Mouse (Mus musculus) intestine, embryonic 14.5 days (tissue): Measurements from ENCODE around the gene Cux1. TPM values are rescaled to one million over a fixed set of nuclear protein-coding genes. Genes with fewer than 3 reads are reported as not detected.

Experiments used
- ATAC-seq: fragments of 200-750 bp; cut with Nextera tagmentation; replicated peaks from 2 replicates; pipeline ENCODE4 v1.8.0; 2017; ENCODE audit warnings: low read depth, moderate number of reproducible peaks, moderate TSS enrichment, moderate library complexity; ENCODE audit not compliant: low FRiP score, low TSS enrichment
- DNase-seq: peaks from one replicate; pipeline ENCODE4 v3.0.0-alpha.2; 2018; ENCODE audit warnings: low spot score
- H3K27ac ChIP-seq: fragments of 300-500 bp; sonication (generic); 2 replicates; pipeline ENCODE4 v1.5.1; 2014; ENCODE audit warnings: low read depth, mild to moderate bottlenecking, control low read depth
- H3K27me3 ChIP-seq: fragments of 300-500 bp; sonication (generic); replicated peaks from 2 replicates; pipeline ENCODE4 v1.6.1; 2014; ENCODE audit warnings: low read length, control low read depth; ENCODE audit not compliant: control insufficient read depth, insufficient read depth
- H3K36me3 ChIP-seq: fragments of 300-500 bp; sonication (generic); 2 replicates; pipeline ENCODE4 v1.6.1; 2014; ENCODE audit warnings: low read length, control low read depth; ENCODE audit not compliant: control insufficient read depth, insufficient read depth
- H3K4me1 ChIP-seq: fragments of 300-500 bp; sonication (generic); replicated peaks from 2 replicates; pipeline ENCODE4 v1.6.1; 2014; ENCODE audit warnings: low read length, control low read depth, mixed read lengths; ENCODE audit not compliant: control insufficient read depth, insufficient read depth
- H3K4me2 ChIP-seq: fragments of 300-500 bp; sonication (generic); 2 replicates; pipeline ENCODE4 v1.6.1; 2014; ENCODE audit warnings: low read length
- H3K4me3 ChIP-seq: fragments of 300-500 bp; sonication (generic); 2 replicates; pipeline ENCODE4 v1.5.1; 2014; ENCODE audit warnings: low read depth, low read length, control low read depth, mixed read lengths
- H3K9ac ChIP-seq: fragments of 300-500 bp; sonication (generic); 2 replicates; pipeline ENCODE4 v1.6.1; 2014; ENCODE audit warnings: mild to moderate bottlenecking, low read length
- H3K9me3 ChIP-seq: fragments of 300-500 bp; sonication (generic); 2 replicates; pipeline ENCODE4 v1.6.1; 2016; ENCODE audit warnings: low read length, control low read depth; ENCODE audit not compliant: control insufficient read depth
- WGBS: fragments of 180-500 bp; shearing (Covaris S2); extraction: QIAGEN DNeasy Blood & Tissue Kit; methylation state at CpG from one replicate; pipeline ENCODE4 v1.1.7; 2014; 5-methylcytosine and 5-hydroxymethylcytosine counted together
- polyA plus RNA-seq: library from polyadenylated mRNA; unstranded; fragments of >200 nt; fragmentation: Nextera tagmentation; extraction: Ambion mirVana; gene quantifications from 2 replicates; pipeline ENCODE4 v1.2.1, GENCODE M21; 2014

Gene Cux1
- polyA plus RNA-seq, 1 experiment from 2014 or later: 72.7 TPM

GRCm38 (mm10) chr5:136495581-136495980, 71.7 kb downstream of the Cux1 start:
- WGBS: 84% methylated on average over 3 of the region's 3 CpGs
- Histone ChIP-seq H3K4me1 (peaks cover 7% of the 10 kb centered on the region; the same call in 1 of the 2 replicates), H3K4me3 (no peak overlapping the region), H3K36me3 (no peaks in the 10 kb centered on the region), H3K27me3 (no peaks in the 10 kb centered on the region), H3K9ac (no peak overlapping the region), H3K27ac (no peak overlapping the region), H3K4me2 (no peak overlapping the region), H3K9me3 (no peaks in the 10 kb centered on the region)
- DNase-seq (no peak), ATAC-seq (no peak)

GRCm38 (mm10) chr5:136494927-136495326, 72.4 kb downstream of the Cux1 start:
- no peaks in the 10 kb centered on the region for H3K36me3 ChIP-seq
- H3K9ac ChIP-seq: no peak overlapping the region
- no peak overlapping the region for H3K4me3 ChIP-seq
- DNase-seq: no peak
- H3K4me1 ChIP-seq: peaks cover under 1% of the 10 kb centered on the region; the same call in 1 of the 2 replicates
- no peak overlapping the region for H3K4me2 ChIP-seq
- no peaks in the 10 kb centered on the region for H3K27me3 ChIP-seq
- ATAC-seq: no peak
- 86% methylated on average over 7 of the region's 7 CpGs for WGBS
- H3K9me3 ChIP-seq: no peaks in the 10 kb centered on the region
- no peak overlapping the region for H3K27ac ChIP-seq

- Histone ChIP-seq H3K9ac (no peak overlapping the region), H3K9me3 (no peaks in the 10 kb centered on the region), H3K36me3 (no peaks in the 10 kb centered on the region), H3K4me1 (peaks cover 2% of the 10 kb centered on the region; the same call in 1 of the 2 replicates), H3K4me3 (no peak overlapping the region), H3K4me2 (no peak overlapping the region), H3K27ac (no peak overlapping the region), H3K27me3 (no peaks in the 10 kb centered on the region)
- WGBS: 78% methylated on average over 2 of the region's 2 CpGs
- DNase-seq: no peak
- ATAC-seq: no peak
Measured at GRCm38 (mm10) chr5:136494288-136494687, 73.0 kb downstream of the Cux1 start.

GRCm38 (mm10) chr5:136489450-136489849, 77.8 kb downstream of the Cux1 start:
- Histone ChIP-seq H3K36me3 (peaks cover 7% of the 10 kb centered on the region; the same call in 1 of the 2 replicates), H3K27me3 (no peaks in the 10 kb centered on the region), H3K4me3 (no peak overlapping the region), H3K27ac (no peak overlapping the region), H3K9me3 (no peaks in the 10 kb centered on the region), H3K4me1 (peaks cover 25% of the 10 kb centered on the region), H3K4me2 (no peak overlapping the region), H3K9ac (no peak overlapping the region)
- ATAC-seq (no peak), DNase-seq (no peak)
- WGBS: 46% methylated on average over 5 of the region's 5 CpGs

GRCm38 (mm10) chr5:136488721-136489120, 78.6 kb downstream of the Cux1 start:
- no peak for DNase-seq
- peaks cover 25% of the 10 kb centered on the region for H3K4me1 ChIP-seq
- no peak for ATAC-seq
- H3K36me3 ChIP-seq: peaks cover 14% of the 10 kb centered on the region; the same call in 1 of the 2 replicates
- WGBS: 82% methylated on average over 3 of the region's 3 CpGs
- no peaks in the 10 kb centered on the region for H3K9me3 ChIP-seq
- no peak overlapping the region for H3K9ac ChIP-seq
- H3K4me3 ChIP-seq: no peak overlapping the region
- no peaks in the 10 kb centered on the region for H3K27me3 ChIP-seq
- no peak overlapping the region for H3K27ac ChIP-seq
- no peak overlapping the region for H3K4me2 ChIP-seq

GRCm38 (mm10) chr5:136488223-136488622, 79.1 kb downstream of the Cux1 start:
- peaks cover 18% of the 10 kb centered on the region; the same call in 1 of the 2 replicates for H3K36me3 ChIP-seq
- WGBS: 32% methylated on average over 1 of the region's 1 CpGs
- H3K27me3 ChIP-seq: no peaks in the 10 kb centered on the region
- H3K27ac ChIP-seq: no peak overlapping the region
- DNase-seq (no peak), ATAC-seq (no peak)
- no peak overlapping the region for H3K4me2 ChIP-seq
- H3K9me3 ChIP-seq: no peaks in the 10 kb centered on the region
- H3K4me1 ChIP-seq: peaks cover 25% of the 10 kb centered on the region
- no peak overlapping the region for H3K9ac ChIP-seq
- no peak overlapping the region for H3K4me3 ChIP-seq

- no peak overlapping the region for H3K4me2 ChIP-seq
Measured at GRCm38 (mm10) chr5:136487397-136488093, 79.7 kb downstream of the Cux1 start.

GRCm38 (mm10) chr5:136486401-136486800, 80.9 kb downstream of the Cux1 start:
- Histone ChIP-seq H3K4me1 (peaks cover 25% of the 10 kb centered on the region), H3K4me2 (no peak overlapping the region), H3K27ac (no peak overlapping the region), H3K27me3 (no peaks in the 10 kb centered on the region), H3K4me3 (no peak overlapping the region), H3K36me3 (peaks cover 29% of the 10 kb centered on the region; the same call in 1 of the 2 replicates), H3K9ac (no peak overlapping the region), H3K9me3 (no peaks in the 10 kb centered on the region)
- DNase-seq (no peak), ATAC-seq (no peak)
- 95% methylated on average over 3 of the region's 3 CpGs for WGBS

More at GRCm38 (mm10) chr5:136487397-136488093, 79.7 kb downstream of the Cux1 start:
- peaks cover 23% of the 10 kb centered on the region; the same call in 1 of the 2 replicates for H3K36me3 ChIP-seq
- DNase-seq (no peak), ATAC-seq (no peak)
- WGBS: 30% methylated on average over 11 of the region's 11 CpGs
- H3K27ac ChIP-seq: no peak overlapping the region
- H3K4me1 ChIP-seq: peaks cover 25% of the 10 kb centered on the region
- H3K4me3 ChIP-seq: no peak overlapping the region
- H3K9me3 ChIP-seq: no peaks in the 10 kb centered on the region
- no peak overlapping the region for H3K9ac ChIP-seq
- no peaks in the 10 kb centered on the region for H3K27me3 ChIP-seq

- ATAC-seq: no peak
- Histone ChIP-seq H3K36me3 (peaks cover 29% of the 10 kb centered on the region; the same call in 1 of the 2 replicates), H3K27me3 (no peaks in the 10 kb centered on the region), H3K4me2 (no peak overlapping the region), H3K4me3 (no peak overlapping the region), H3K27ac (no peak overlapping the region), H3K4me1 (peaks cover 25% of the 10 kb centered on the region), H3K9ac (no peak overlapping the region), H3K9me3 (no peaks in the 10 kb centered on the region)
- WGBS: 96% methylated on average over 6 of the region's 6 CpGs
- DNase-seq: no peak
Measured at GRCm38 (mm10) chr5:136485397-136485796, 81.9 kb downstream of the Cux1 start.
